Comparison of ENCODE assay signal across 16 mouse cellular contexts in the genomic region with DNA sequence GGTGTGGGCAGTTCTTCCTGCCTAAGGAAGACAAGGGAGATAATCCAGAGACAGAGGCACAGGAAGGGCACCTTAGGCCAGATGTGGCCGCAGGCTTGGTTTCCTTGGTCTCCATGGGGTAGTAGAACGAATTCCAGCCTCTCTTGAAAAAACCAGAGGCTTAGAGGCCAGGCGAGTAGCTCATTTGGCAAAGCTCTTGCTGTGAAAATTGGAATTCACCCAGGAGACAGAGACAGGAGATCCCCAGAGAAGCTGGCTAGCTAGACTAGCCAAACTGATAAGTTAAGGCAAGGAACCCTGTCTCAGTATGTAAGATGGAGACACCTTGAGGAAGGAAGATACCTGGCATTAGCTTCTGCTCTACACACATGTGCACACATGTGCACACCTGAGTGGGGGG. TPM values are rescaled to one million over a fixed set of nuclear protein-coding genes. Genes with fewer than 3 reads are reported as not detected.
DNase-seq lines count a peak whose midpoint lies in the region; ATAC-seq lines count a peak whose summit lies in the region.
"Had no signal": no experiment of that assay in that cellular context is flagged by ENCODE, and none has a peak within 500 bp of the region (broad histone marks: within the 10 kb centered on the region; RNA-seq: fewer than 3 reads in every experiment).

No protein-coding gene starts in this region.

- ATAC-seq in hindbrain, embryonic 13.5 days (ENCODE audit: low FRiP score): no peak
- no peak for ATAC-seq in midbrain, embryonic 13.5 days
- ATAC-seq in midbrain, embryonic 11.5 days (ENCODE audit: low FRiP score): no peak
- no peak for ATAC-seq in forebrain, embryonic 14.5 days
- no peak for ATAC-seq in kidney, embryonic 14.5 days (ENCODE audit: low FRiP score, low TSS enrichment)
- ATAC-seq: Patski had no signal

- DNase-seq in hindbrain, embryonic 10.5 days (ENCODE audit: low spot score): no peak
- no peak for DNase-seq in midbrain, embryonic 11.5 days (ENCODE audit: low spot score, missing footprints)
- peak; percentile 55 for DNase-seq in forebrain, embryonic 14.5 days (ENCODE audit: low spot score)
- DNase-seq in naive thymus-derived CD4-positive, alpha-beta T cell, adult 2 months (ENCODE audit: low read depth): peak; percentile 21

- H3K9me3 ChIP-seq in hindbrain, embryonic 13.5 days: no peaks in the 10 kb centered on the region
- no peaks in the 10 kb centered on the region for H3K9me3 ChIP-seq in hindbrain, embryonic 10.5 days
- H3K9me3 ChIP-seq in midbrain, embryonic 13.5 days: no peaks in the 10 kb centered on the region
- H3K9me3 ChIP-seq in midbrain, embryonic 11.5 days (ENCODE audit: control insufficient read depth, low read length): no peaks in the 10 kb centered on the region
- H3K9me3 ChIP-seq in forebrain, embryonic 14.5 days (replicated peaks; ENCODE audit: control insufficient read depth, low read length): no peaks in the 10 kb centered on the region
- no peaks in the 10 kb centered on the region for H3K9me3 ChIP-seq in kidney, embryonic 14.5 days (ENCODE audit: control insufficient read depth, low read length)
- H3K9me3 ChIP-seq: embryonic facial prominence, embryonic 15.5 days had no signal

- no peak overlapping the region for H3K4me2 ChIP-seq in hindbrain, embryonic 13.5 days
- no peak overlapping the region for H3K4me2 ChIP-seq in midbrain, embryonic 13.5 days (replicated peaks)
- H3K4me2 ChIP-seq in midbrain, embryonic 11.5 days: no peak overlapping the region
- H3K4me2 ChIP-seq in forebrain, embryonic 14.5 days (ENCODE audit: low read length): no peak overlapping the region
- H3K4me2 ChIP-seq in kidney, embryonic 14.5 days (replicated peaks; ENCODE audit: low read depth, low read length): no peak overlapping the region
- H3K4me2 ChIP-seq: embryonic facial prominence, embryonic 15.5 days had no signal

- H3K4me1 ChIP-seq in hindbrain, embryonic 13.5 days (replicated peaks): peaks cover 52% of the 10 kb centered on the region
- H3K4me1 ChIP-seq in hindbrain, embryonic 10.5 days (replicated peaks): peaks cover 68% of the 10 kb centered on the region
- peaks cover 51% of the 10 kb centered on the region for H3K4me1 ChIP-seq in midbrain, embryonic 13.5 days (replicated peaks)
- H3K4me1 ChIP-seq in midbrain, embryonic 11.5 days (ENCODE audit: control insufficient read depth, insufficient read depth, low read length): peaks cover 11% of the 10 kb centered on the region; the same call in 1 of the 2 replicates
- H3K4me1 ChIP-seq in forebrain, embryonic 14.5 days (ENCODE audit: control insufficient read depth, insufficient read depth, low read length): peaks cover 35% of the 10 kb centered on the region
- H3K4me1 ChIP-seq in kidney, embryonic 14.5 days (ENCODE audit: control insufficient read depth, insufficient read depth, low read length): no peaks in the 10 kb centered on the region

- WGBS in hindbrain, embryonic 13.5 days: 48% methylated on average over 3 of the region's 3 CpGs
- WGBS in hindbrain, embryonic 10.5 days: 56% methylated on average over 3 of the region's 3 CpGs
- WGBS in midbrain, embryonic 13.5 days: 34% methylated on average over 3 of the region's 3 CpGs
- WGBS in midbrain, embryonic 11.5 days: 48% methylated on average over 3 of the region's 3 CpGs
- WGBS in forebrain, embryonic 14.5 days: 30% methylated on average over 3 of the region's 3 CpGs
- WGBS in kidney, embryonic 14.5 days: 59% methylated on average over 3 of the region's 3 CpGs

- peak overlapping the region; percentile 64; the same call in 1 of the 2 replicates for H3K27ac ChIP-seq in hindbrain, embryonic 13.5 days
- no peak overlapping the region; the same call in 1 of the 2 replicates for H3K27ac ChIP-seq in hindbrain, embryonic 10.5 days
- H3K27ac ChIP-seq in midbrain, embryonic 13.5 days: peak overlapping the region; percentile 56
- no peak overlapping the region for H3K27ac ChIP-seq in midbrain, embryonic 11.5 days (ENCODE audit: low read depth, low read length)
- H3K27ac ChIP-seq in forebrain, embryonic 14.5 days (ENCODE audit: low read depth, low read length): peak overlapping the region; percentile 52; the same call in 1 of the 2 replicates
- no peak overlapping the region for H3K27ac ChIP-seq in kidney, embryonic 14.5 days (ENCODE audit: low read depth, low read length)
- H3K27ac ChIP-seq: embryonic facial prominence, embryonic 15.5 days; liver, embryonic 14.5 days; macrophage had no signal

- H3K9ac ChIP-seq in hindbrain, embryonic 13.5 days: 0 out of 2 replicates have a peak overlapping the region, but pooled peaks have one; percentile 6
- 0 out of 2 replicates have a peak overlapping the region, but pooled peaks have one; percentile 12 for H3K9ac ChIP-seq in midbrain, embryonic 13.5 days (replicated peaks)
- no peak overlapping the region for H3K9ac ChIP-seq in midbrain, embryonic 11.5 days (ENCODE audit: low read length)
- no peak overlapping the region for H3K9ac ChIP-seq in forebrain, embryonic 14.5 days (ENCODE audit: low read length)
- H3K9ac ChIP-seq in kidney, embryonic 14.5 days (ENCODE audit: low read depth, low read length): no peak overlapping the region
- H3K9ac ChIP-seq: embryonic facial prominence, embryonic 15.5 days; liver, embryonic 14.5 days had no signal

- H3K4me3 ChIP-seq in hindbrain, embryonic 13.5 days: no peak overlapping the region
- H3K4me3 ChIP-seq in hindbrain, embryonic 10.5 days: no peak overlapping the region
- H3K4me3 ChIP-seq in midbrain, embryonic 13.5 days (replicated peaks): no peak overlapping the region
- H3K4me3 ChIP-seq in midbrain, embryonic 11.5 days (ENCODE audit: low read depth, low read length): no peak overlapping the region
- H3K4me3 ChIP-seq in forebrain, embryonic 14.5 days (ENCODE audit: low read depth, low read length): no peak overlapping the region
- H3K4me3 ChIP-seq in kidney, embryonic 14.5 days (ENCODE audit: low read length): no peak overlapping the region
- H3K4me3 ChIP-seq: embryonic facial prominence, embryonic 15.5 days; myocyte had no signal

- H3K36me3 ChIP-seq in hindbrain, embryonic 13.5 days: peaks cover 63% of the 10 kb centered on the region
- H3K36me3 ChIP-seq in hindbrain, embryonic 10.5 days: peaks cover 65% of the 10 kb centered on the region
- peaks cover 63% of the 10 kb centered on the region for H3K36me3 ChIP-seq in midbrain, embryonic 13.5 days
- peaks cover 8% of the 10 kb centered on the region; the same call in 1 of the 2 replicates for H3K36me3 ChIP-seq in midbrain, embryonic 11.5 days (ENCODE audit: control insufficient read depth, insufficient read depth, low read length)
- H3K36me3 ChIP-seq in forebrain, embryonic 14.5 days (ENCODE audit: control insufficient read depth, insufficient read depth, low read length): peaks cover 54% of the 10 kb centered on the region
- H3K36me3 ChIP-seq in kidney, embryonic 14.5 days (ENCODE audit: control insufficient read depth, insufficient read depth, low read length): peaks cover 31% of the 10 kb centered on the region; the same call in 1 of the 2 replicates

- H3K27me3 ChIP-seq in hindbrain, embryonic 13.5 days: peaks cover 27% of the 10 kb centered on the region
- peaks cover 62% of the 10 kb centered on the region for H3K27me3 ChIP-seq in hindbrain, embryonic 10.5 days (ENCODE audit: insufficient read depth, poor library complexity, severe bottlenecking)
- H3K27me3 ChIP-seq in midbrain, embryonic 13.5 days: no peaks in the 10 kb centered on the region
- peaks cover 2% of the 10 kb centered on the region for H3K27me3 ChIP-seq in midbrain, embryonic 11.5 days (ENCODE audit: control insufficient read depth, insufficient read depth, low read length)
- no peaks in the 10 kb centered on the region for H3K27me3 ChIP-seq in forebrain, embryonic 14.5 days (replicated peaks; ENCODE audit: control insufficient read depth, insufficient read depth, low read length)
- no peaks in the 10 kb centered on the region for H3K27me3 ChIP-seq in kidney, embryonic 14.5 days (ENCODE audit: control insufficient read depth, insufficient read depth, low read length)
- H3K27me3 ChIP-seq: CH12.LX; embryonic facial prominence, embryonic 15.5 days; Patski had no signal

RNA-seq across cellular contexts. Expression of a gene that starts 38.8 kb away (rescaled TPM):
- polyA plus RNA-seq in hindbrain, embryonic 13.5 days (2015; fragmentation: Nextera tagmentation; extraction: Ambion mirVana): 2.0 and 2.7 TPM in 2 replicates
- polyA plus RNA-seq in hindbrain, embryonic 10.5 days (2016; fragmentation: Nextera tagmentation; extraction: Ambion mirVana): 1.5 and 2.0 TPM in 2 replicates
- 2.9 and 3.4 TPM in 2 replicates for polyA plus RNA-seq in midbrain, embryonic 13.5 days (2015; fragmentation: Nextera tagmentation; extraction: Ambion mirVana)
- polyA plus RNA-seq in midbrain, embryonic 11.5 days (2014; fragmentation: Nextera tagmentation; extraction: Ambion mirVana): 0.65 and 0.79 TPM in 2 replicates
- polyA plus RNA-seq in forebrain, embryonic 14.5 days (2014; fragmentation: Nextera tagmentation; extraction: Ambion mirVana): 0.55 and 0.85 TPM in 2 replicates
- 0.92 and 1.4 TPM in 2 replicates for polyA plus RNA-seq in kidney, embryonic 14.5 days (2014; fragmentation: Nextera tagmentation; extraction: Ambion mirVana)
- polyA plus RNA-seq: adrenal gland, adult 2 months; macrophage; small intestine, adult 2 months; testis, adult 2 months had no signal

Comparison
In these comparisons a context has a peak if more than half of its experiments do, and no peak if none do; other contexts are left out.
1. H3K27ac ChIP-seq: peak in hindbrain, embryonic 13.5 days (single experiment), midbrain, embryonic 13.5 days (single experiment) and forebrain, embryonic 14.5 days (single experiment); none in hindbrain, embryonic 10.5 days (single experiment), midbrain, embryonic 11.5 days (single experiment) and kidney, embryonic 14.5 days (single experiment).
2. H3K9ac ChIP-seq: peak in hindbrain, embryonic 13.5 days (single experiment) and midbrain, embryonic 13.5 days (single experiment); none in midbrain, embryonic 11.5 days (single experiment), forebrain, embryonic 14.5 days (single experiment) and kidney, embryonic 14.5 days (single experiment).
3. DNase-seq: peak in forebrain, embryonic 14.5 days (single experiment) and naive thymus-derived CD4-positive, alpha-beta T cell, adult 2 months (single experiment); none in hindbrain, embryonic 10.5 days (single experiment) and midbrain, embryonic 11.5 days (single experiment).